Mouse (Mus musculus) ES-Bruce4 (cell line): Measurements from ENCODE around the gene Saa4. TPM values are rescaled to one million over a fixed set of nuclear protein-coding genes. Genes with fewer than 3 reads are reported as not detected.
A peak's percentile ranks its signal among the peaks of the same experiment; 100 is the strongest.
"Not testable (repeated sequence)": the region's sequence is repeated elsewhere in the genome, so short reads cannot be mapped to it uniquely, and the experiment has no call there.

Experiments used
- H3K27ac ChIP-seq: 2 replicates; pipeline ENCODE4 v1.5.1; 2012; ENCODE audit warnings: low read length, inconsistent platforms; ENCODE audit not compliant: insufficient read depth
- H3K27me3 ChIP-seq: 2 replicates; pipeline ENCODE4 v1.6.1; 2012; ENCODE audit warnings: mild to moderate bottlenecking, low read length, inconsistent platforms; ENCODE audit not compliant: control insufficient read depth, poor library complexity, insufficient read depth, severe bottlenecking
- H3K36me3 ChIP-seq: 2 replicates; pipeline ENCODE4 v1.6.1; 2012; ENCODE audit warnings: inconsistent platforms, mild to moderate bottlenecking, low read length, moderate library complexity; ENCODE audit not compliant: control insufficient read depth, poor library complexity, insufficient read depth, severe bottlenecking
- H3K4me1 ChIP-seq: one replicate; pipeline ENCODE4 v1.8.1; 2011; ENCODE audit warnings: low read length; ENCODE audit not compliant: control insufficient read depth, insufficient read depth
- H3K4me3 ChIP-seq: 2 replicates; pipeline ENCODE4 v1.5.1; 2011; ENCODE audit warnings: low read depth, mild to moderate bottlenecking, low read length
- H3K9ac ChIP-seq: 2 replicates; pipeline ENCODE4 v1.6.1; 2012; ENCODE audit warnings: low read depth, mild to moderate bottlenecking, inconsistent platforms; ENCODE audit not compliant: poor library complexity, severe bottlenecking
- H3K9me3 ChIP-seq: replicated peaks from 2 replicates; pipeline ENCODE4 v1.6.1; 2012; ENCODE audit warnings: mild to moderate bottlenecking, low read length, inconsistent platforms; ENCODE audit not compliant: control insufficient read depth, poor library complexity, insufficient read depth, severe bottlenecking
- CTCF ChIP-seq: IDR thresholded peaks from one replicate; pipeline ENCODE4 v1.8.1; 2011; ENCODE audit warnings: low read depth, low read length
- EP300 ChIP-seq: IDR thresholded peaks from 2 replicates; pipeline ENCODE4 v1.6.1; 2011; ENCODE audit warnings: low read depth, low read length; ENCODE audit not compliant: insufficient read depth
- POLR2A ChIP-seq: IDR thresholded peaks from one replicate; pipeline ENCODE4 v1.8.1; 2011; ENCODE audit warnings: low read length; ENCODE audit not compliant: insufficient read depth
- polyA plus RNA-seq: library from polyadenylated mRNA; stranded (reverse); fragments of >200 nt; gene quantifications from 2 replicates; pipeline ENCODE4 v1.2.4, GENCODE M21; 2011; ENCODE audit warnings: low read depth; ENCODE audit not compliant: missing spikeins, insufficient read depth, insufficient read length

The Saa4 gene
- polyA plus RNA-seq, 1 experiment: not detected

DNA sequence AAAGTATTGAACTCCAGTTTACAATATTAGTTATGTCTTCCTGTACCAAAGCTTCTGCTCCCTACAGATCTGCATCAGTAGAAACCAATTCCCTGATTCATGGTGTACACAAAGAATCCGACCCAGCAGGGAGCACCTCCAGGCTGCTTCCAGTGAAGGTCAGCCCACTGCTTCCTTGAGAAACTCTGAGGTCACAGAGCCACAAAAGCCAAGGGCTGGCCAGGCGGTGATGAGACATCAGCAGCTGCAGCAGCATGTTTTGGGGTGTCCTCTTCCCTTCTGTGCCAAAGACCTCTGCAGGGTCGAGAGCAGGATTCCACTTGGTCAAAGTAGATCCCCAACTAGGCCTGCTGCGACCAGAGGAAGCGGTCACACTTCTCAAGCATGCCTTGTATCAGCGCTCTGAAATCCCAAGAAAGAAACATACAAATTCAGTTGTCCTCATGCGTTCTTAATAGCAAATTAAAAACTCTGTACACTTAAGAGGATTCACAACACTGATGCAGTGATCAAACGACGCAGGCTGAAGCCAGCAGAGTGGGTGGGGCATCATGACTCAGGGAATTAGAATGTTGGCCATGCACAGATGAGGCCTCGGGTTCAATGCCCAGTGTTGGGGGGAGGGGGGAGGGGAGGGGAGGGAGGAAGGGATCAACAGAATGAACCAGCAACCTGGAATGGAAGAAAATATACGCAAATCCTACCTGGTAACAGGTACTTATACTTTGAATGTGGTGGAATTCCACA is 28.8 kb upstream of the Saa4 start:
- no peak overlapping the region for H3K4me3 ChIP-seq
- H3K9me3 ChIP-seq: no peaks in the 10 kb centered on the region
- TF ChIP-seq CTCF (no peak), POLR2A (no peak), EP300 (peak; percentile 96)
- H3K36me3 ChIP-seq: 0 out of 2 replicates have a peak, but pooled peaks cover 2% of the 10 kb centered on the region
- H3K4me1 ChIP-seq: peaks cover 21% of the 10 kb centered on the region
- H3K27me3 ChIP-seq: no peaks in the 10 kb centered on the region
- H3K27ac ChIP-seq: peak overlapping the region; percentile 85
- H3K9ac ChIP-seq: no peak overlapping the region

DNA sequence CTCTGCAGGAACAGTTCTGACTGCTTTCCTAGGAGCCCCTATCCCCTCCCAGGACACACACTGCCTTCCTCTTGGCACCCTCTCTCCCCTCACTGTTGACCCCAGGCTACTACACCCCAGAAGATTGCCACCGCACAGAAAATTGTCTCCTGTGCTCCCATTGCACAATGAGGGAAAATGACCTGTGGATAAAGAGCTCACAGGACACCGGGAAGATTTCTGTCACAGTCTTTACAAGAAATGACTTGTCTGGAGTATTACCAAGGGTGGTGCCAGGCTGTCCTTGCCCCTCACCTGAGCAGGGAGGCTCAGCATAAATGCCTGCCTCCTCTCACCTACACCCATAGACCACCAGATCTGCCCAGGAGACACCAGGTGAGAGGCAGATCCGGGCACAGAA is 19.1 kb upstream of the Saa4 start, which contains the start of gene Saa2:
Saa2 (plus strand) TSS at position 301 of the 400 bp plus-strand sequence.
- Histone ChIP-seq H3K4me3 (no peak within 1 kb of the TSS), H3K9ac (no peak within 1 kb of the TSS), H3K4me1 (peaks cover 4% of the 10 kb centered on the region), H3K27ac (no peak within 1 kb of the TSS), H3K9me3 (no peaks in the 10 kb centered on the region), H3K27me3 (no peaks in the 10 kb centered on the region), H3K36me3 (no peaks in the 10 kb centered on the region)
- TF ChIP-seq POLR2A (no peak), EP300 (no peak), CTCF (no peak)

GRCm38 (mm10) chr7:46748459-46748858 is 16.1 kb upstream of the Saa4 start:
- H3K4me3 ChIP-seq: peak overlapping the region; percentile 40
- TF ChIP-seq CTCF (no peak), EP300 (no peak)
- H3K9me3 ChIP-seq: no peaks in the 10 kb centered on the region

GRCm38 (mm10) chr7:46746381-46746780 is 14.0 kb upstream of the Saa4 start:
- no peaks in the 10 kb centered on the region for H3K27me3 ChIP-seq
- no peak overlapping the region for H3K4me3 ChIP-seq
- H3K4me1 ChIP-seq: peaks cover 4% of the 10 kb centered on the region
- H3K9me3 ChIP-seq: no peaks in the 10 kb centered on the region
- TF ChIP-seq EP300: no peak
- no peak for TF ChIP-seq POLR2A
- TF ChIP-seq CTCF: no peak
- no peak overlapping the region for H3K27ac ChIP-seq
- no peak overlapping the region for H3K9ac ChIP-seq
- no peaks in the 10 kb centered on the region for H3K36me3 ChIP-seq

More at GRCm38 (mm10) chr7:46748459-46748858, 16.1 kb upstream of the Saa4 start:
- H3K9ac ChIP-seq: peak overlapping the region; percentile 36
- peaks cover 4% of the 10 kb centered on the region for H3K4me1 ChIP-seq
- H3K27me3 ChIP-seq: no peaks in the 10 kb centered on the region
- H3K27ac ChIP-seq: 0 out of 2 replicates have a peak overlapping the region, but pooled peaks have one; percentile 16
- H3K36me3 ChIP-seq: no peaks in the 10 kb centered on the region

DNA sequence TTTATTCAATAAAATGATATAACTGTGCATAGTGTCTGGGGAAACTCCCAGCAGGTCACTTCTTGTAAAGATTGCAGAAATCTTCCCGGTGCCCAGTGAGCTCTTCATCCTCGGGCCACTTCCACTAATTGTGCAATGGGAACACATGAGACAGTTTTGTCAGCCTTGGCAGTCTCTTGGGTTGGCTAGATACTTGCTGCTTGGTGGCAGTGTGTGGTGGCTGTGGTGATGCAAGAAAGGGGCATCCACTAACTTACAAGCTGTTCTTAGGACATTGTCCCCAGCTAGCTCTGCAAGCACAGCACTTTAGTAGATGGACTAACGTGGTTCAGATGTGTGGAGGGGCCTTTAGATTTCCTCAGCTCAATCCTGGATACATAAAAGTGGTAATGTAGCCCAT is 13.4 kb upstream of the Saa4 start:
- Histone ChIP-seq H3K27me3 (no peaks in the 10 kb centered on the region), H3K4me1 (peaks cover 4% of the 10 kb centered on the region), H3K9me3 (no peaks in the 10 kb centered on the region), H3K27ac (no peak overlapping the region), H3K36me3 (no peaks in the 10 kb centered on the region), H3K4me3 (no peak overlapping the region), H3K9ac (no peak overlapping the region)
- no peak for TF ChIP-seq EP300
- no peak for TF ChIP-seq CTCF
- TF ChIP-seq POLR2A: no peak

DNA sequence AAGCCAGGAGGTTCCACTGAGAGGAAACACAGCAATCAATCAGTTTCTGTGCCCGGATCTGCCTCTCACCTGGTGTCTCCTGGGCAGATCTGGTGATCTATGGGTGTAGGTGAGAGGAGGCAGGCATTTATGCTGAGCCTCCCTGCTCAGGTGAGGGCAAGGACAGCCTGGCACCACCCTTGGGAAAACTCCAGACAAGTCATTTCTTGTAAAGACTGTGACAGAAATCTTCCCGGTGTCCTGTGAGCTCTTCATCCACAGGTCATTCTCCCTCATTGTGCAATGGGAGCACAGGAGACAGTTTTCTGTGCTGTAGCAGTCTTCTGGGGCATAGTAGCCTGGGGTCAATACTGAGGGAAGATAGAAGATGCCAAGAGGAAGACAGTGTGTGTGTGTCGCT is 10.5 kb upstream of the Saa4 start, which contains the start of gene Saa1:
Saa1 (minus strand) TSS at position 101 of the 400 bp plus-strand sequence.
- H3K27ac ChIP-seq, H3K27me3 ChIP-seq, H3K9me3 ChIP-seq, H3K9ac ChIP-seq, H3K36me3 ChIP-seq, H3K4me1 ChIP-seq, H3K4me3 ChIP-seq: not testable (repeated sequence)

GRCm38 (mm10) chr7:46740041-46740440 is 7.6 kb upstream of the Saa4 start:
- H3K4me3 ChIP-seq, H3K36me3 ChIP-seq, H3K9me3 ChIP-seq, H3K27ac ChIP-seq, H3K9ac ChIP-seq, H3K27me3 ChIP-seq, H3K4me1 ChIP-seq: not testable (repeated sequence)
